Mouse (Mus musculus): ENCODE results near the gene Gm44502.
A peak's percentile ranks its signal among the peaks of the same experiment; 100 is the strongest.
"Not testable (repeated sequence)": the region's sequence is repeated elsewhere in the genome, so short reads cannot be mapped to it uniquely, and the experiment has no call there.

Gene Gm44502

DNA sequence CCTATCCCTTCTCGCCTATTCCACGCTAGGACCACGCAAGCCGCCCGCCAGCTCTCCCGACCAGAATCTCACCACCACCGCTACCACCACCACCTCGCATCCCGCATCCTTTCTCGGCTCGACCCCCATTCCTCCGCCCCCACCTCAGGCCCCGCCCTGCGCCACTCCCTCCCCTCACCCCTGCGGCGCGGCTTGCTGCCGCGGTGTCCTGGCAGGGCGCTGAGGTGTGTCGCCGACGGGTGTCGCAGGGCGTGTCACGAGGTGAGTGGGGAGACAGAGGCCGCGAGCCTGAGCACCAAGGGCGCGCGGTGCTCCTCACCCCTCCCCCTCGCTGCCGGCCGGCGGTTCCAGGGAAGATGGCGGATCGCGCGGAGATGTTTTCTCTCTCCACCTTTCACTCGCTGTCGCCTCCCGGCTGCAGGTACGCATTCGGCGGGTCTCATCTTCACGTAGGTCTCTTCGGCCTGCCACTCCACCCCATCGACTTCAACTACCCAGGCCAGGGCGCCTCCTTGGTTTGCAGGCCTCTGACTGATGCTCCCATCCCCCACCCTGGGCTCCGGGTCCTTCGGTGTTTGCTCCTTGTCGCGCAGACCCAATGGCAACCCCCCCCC, 24.5 kb upstream of the Gm44502 start, which contains the start of gene Mapk8ip2:
TSS of gene Mapk8ip2 (plus strand) at position 49 of the 614 bp plus-strand sequence.
- no peak for DNase-seq (ENCODE audit: low spot score)

DNA sequence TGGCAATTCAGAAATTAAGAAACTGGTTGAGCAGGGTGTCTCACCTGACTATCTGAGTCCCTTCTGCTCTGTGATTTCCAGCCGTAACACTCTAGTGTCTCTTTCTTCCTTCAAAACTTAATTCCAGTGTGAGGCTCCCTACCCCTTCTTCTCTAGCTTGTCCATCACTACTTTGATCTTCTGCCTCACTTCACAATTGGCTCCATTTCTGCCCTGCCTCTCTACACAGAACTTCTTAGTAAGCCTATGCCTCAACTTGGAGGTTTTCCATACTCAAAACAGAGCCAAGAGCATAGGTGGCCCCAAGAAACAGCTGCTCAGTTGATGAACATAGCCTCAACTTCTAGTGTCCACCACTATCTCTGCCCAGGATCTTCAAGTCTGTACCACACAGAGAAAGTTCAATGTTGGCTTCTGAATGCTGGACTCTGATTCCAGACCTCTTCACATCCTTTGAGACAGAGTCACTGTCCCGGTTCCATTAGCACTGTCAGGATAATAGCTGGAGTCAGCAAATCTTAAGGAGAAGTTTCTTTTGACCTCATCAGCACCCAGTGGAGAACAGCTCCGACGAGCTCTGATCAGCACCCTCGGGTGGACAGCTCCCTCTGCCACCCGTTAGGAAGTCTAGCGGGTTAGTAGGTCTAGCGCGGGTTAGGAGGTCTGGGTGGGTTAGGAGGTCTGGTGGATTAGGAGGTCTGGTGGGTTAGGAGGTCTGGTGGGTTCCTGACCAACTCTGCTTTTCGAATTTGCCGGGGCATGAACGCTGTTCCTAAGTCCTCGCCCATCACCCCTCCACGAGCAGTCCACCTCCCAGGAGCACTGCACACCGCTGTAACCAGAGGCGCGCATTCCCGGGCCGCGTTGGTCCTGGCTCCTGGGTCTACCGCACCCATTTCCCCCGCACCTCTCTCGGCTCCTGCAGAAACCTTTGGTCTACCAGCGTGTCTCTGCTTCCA, 23.7 kb upstream of the Gm44502 start:
- peak; percentile 62 for DNase-seq (ENCODE audit: low spot score)

DNA sequence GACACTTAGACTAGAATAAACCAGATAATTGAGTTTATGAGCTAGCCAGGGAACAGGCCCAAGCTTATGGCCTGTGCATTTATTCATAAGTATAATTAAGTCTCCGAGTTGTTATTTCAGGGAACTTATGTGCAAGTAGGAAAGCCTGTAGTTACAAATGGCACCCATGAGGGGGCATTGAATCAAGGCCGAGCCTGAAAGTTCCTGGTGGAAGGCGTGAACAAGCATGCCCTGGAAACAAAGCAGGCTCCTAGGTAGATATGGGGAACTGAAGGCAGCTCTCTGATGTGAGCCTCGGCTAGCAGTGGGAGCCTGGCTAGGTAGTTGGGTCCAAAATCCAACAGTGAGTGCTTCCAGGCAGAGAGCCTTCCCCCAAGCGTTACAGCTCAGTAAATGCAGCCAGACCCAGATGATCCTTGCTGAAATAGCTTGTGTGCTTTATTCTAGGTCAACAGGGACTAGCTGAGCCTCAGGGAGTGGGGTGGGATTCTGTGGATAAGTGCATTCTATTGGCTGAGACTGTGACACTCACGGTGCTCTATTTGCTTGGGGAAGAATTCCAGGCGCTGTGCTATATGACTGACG, 13.1 kb upstream of the Gm44502 start:
- DNase-seq (ENCODE audit: low spot score), result no peak

DNA sequence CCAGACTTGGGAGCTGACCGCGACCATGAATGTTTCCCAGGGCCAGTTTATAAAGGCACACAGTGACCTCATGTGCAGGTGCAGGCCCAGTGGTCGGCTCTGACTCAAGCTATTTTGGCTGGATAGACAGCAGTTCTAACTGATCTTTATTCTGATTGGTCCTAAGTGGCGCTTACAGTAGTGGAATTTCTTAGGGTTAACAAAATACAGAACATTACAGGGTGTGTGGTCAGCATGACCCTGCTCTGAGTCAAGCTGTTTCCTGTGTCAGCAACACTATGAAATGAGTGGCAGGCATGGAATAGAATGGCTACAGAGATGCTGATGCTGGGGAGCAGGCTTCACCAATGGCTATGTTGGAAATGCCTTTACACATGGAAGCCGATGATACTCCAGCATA, 6.4 kb upstream of the Gm44502 start:
- no peak for DNase-seq (ENCODE audit: low spot score)

DNA sequence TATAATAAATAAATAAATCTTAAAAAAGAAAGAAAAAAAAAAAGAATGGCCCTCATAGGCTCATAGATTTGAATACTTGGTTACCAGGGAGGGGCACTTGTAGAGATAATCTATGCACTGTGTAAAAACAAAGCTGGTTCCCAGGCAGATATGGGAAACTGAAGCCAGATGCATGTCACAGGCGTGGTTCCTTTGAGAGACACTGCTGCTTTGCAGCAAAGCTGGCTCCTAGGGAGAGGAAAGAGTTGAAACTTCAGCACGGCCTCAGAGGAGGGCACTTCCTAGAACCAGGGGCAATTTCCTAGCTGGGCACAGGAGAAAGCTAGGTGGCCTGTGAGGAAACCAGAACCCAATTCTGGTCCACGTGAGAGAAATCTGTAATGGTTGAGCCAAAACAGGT, 4.6 kb upstream of the Gm44502 start:
- no peak for DNase-seq (ENCODE audit: low spot score)

DNA sequence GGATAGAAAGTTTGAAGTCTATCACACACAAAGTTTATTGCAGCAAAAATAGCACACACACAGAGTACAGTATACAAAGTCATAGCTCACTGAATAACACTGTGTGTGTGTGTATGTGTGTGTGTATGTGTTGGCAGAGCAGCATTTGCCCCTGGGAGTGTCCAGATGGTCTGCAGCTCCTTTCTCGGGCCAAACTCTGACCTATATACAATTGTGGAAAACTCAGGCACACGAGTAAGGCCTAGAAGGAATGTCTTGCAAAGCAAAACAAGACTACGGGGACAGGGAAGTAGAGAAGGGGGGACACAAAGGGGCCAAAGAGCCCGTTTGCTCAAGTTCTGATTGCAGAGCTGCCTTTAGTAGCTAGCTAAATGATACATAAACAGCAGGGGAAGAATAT, 3.5 kb upstream of the Gm44502 start:
- DNase-seq (ENCODE audit: low spot score), result no peak

DNA sequence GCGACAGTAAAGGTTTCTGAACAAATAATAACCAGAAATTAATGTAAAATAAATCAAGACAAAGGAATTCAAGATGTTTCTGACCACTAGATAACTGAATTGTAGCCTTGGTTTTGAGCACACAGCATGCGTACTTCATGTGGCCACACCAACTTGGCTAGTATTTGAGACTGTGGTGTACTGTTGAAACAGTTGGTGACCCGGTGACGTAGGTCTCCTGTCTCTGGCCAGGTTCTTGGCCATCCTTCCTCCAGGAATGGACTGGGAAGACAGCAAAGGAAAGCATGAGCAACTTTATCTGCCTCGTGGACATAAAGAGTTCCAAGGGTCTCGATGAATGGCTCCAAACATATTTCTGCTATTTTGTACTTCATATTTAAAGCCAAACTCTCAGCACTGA, 2.3 kb upstream of the Gm44502 start:
- no peak for DNase-seq (ENCODE audit: low spot score)

DNA sequence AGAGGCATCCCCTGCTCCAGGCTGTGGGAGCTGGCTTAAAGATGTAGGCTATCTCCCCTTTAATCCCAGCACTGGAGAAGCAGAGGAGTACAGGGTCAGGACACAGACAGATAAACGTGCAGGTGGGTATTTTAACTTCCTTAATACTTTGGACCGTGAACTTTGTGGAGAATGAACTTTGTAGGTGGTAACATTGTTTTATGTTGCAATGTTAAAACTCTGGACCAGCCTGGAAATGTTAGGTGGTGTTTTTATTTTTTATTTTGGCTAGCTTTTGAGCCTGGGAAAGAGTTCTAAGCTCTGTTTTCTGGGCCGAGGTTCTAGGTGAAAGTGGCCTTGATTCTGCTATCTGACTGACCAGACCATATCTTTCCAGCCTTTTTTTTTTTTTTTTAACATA, 1.8 kb upstream of the Gm44502 start:
- no peak for DNase-seq (ENCODE audit: low spot score)

DNA sequence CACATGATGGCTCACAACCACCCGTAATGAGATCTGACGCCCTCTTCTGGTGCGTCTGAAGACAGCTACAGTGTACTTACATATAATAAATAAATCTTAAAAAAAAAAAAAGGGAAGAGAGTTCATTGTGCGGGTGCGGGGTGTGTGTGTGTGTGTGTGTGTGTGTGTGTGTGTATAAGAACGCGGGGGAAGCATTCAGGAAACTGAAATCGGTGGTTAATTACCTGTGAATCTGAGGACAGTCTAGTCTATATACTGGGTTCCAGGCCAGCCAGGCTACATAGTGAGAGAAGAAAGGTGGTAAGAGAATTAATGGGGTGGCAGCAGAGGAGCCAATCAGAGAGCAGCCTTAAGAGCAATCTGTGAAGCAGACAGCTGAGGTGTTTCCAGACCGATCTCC, 1.3 kb upstream of the Gm44502 start:
- DNase-seq (ENCODE audit: low spot score), result not testable (repeated sequence)

DNA sequence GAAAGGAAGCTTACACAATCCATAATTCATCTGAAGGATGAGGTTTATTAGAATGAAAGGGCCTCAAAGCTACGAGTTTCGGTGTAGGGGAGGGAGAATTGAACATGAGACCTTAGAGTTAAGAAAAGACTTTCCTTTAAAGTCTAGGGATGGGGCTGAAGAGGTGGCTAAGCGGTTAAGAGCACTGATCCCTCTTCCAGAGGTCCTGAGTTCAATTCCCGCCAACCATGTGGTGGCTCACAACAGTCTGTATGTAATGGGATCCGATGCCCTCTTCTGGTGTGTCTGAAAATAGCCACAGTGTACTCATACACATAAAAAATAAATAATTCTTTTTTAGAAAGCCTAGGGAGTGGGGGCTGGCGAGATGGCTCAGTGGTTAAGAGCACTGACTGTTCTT, 845 bp upstream of the Gm44502 start:
- DNase-seq (ENCODE audit: low spot score), result no peak

DNA sequence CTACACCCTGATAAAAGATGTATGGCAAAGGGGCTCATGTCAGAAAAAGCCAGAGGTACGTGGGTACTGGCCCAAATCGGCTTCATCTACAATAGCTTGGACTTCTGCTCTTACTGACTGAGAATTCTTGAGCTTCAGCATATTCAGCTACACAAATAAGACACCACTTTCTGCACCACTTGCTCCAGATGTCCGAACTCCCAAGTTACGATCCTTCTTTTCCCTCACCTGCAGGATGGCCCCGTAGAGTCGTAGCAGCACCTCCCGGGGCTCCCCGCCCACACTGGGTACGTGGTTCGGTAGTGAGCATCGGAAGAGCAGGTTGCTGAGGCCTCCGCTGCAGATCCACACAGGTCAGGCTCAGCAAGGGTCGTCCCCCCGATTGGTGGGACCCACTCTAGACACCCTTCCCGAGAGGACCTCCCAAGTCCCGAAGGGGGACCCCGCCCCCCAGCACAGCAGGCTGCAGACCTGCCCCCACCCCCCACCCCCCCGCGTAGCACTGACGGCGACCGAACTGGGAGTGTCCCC, 610 bp downstream of the Gm44502 start:
- no peak for DNase-seq (ENCODE audit: low spot score)

DNA sequence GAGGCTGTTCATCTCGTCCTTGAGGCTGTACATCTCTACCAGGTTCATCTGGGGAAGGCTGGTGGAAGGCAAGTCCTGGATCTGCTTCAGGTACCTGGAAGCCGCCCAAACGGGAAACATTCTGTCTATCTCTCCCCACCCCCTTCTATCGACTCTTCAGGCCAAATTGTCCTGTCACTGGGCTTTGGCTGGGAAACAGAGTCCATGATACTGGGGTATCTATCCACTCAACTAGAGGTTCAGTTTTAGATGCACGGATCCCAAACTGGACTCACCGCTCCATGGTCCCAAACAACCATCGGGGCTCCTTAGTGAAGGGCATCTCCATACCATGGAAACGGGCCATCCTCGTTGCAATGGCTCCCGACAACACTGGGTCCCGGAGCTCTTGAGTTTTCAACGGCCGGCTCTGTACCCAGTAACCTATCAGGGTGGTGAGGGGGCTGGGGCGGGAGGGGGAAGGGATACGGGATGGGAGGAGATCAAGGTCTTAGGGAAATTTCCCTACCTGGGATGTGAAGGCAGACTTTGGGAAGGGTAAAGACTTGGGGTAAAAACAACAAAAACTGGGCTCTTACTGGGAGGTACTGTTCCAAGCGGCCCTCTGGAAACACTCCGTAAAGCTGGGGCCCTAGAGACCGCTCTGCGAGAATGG, 1.2 kb downstream of the Gm44502 start:
- DNase-seq (ENCODE audit: low spot score), result no peak

DNA sequence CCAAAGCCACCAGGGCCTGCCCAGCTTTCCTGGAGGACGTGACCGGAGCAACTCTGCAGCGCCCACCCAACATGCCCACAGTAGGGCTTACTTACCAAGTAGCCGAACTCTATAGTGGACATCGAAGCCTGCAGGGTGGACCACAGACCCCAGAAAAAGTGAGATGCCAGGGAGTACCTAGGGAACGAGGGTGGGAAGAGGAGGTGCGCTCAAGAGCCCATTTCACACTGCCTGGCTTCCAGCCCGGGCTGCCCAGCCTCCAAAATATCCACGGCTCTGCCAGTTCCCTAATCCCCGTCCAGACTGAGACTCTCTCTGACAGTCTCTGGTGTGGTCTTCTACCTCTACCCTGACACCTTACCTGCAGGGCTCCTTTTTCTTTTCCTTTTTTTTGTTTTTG, 2.8 kb downstream of the Gm44502 start:
- no peak for DNase-seq (ENCODE audit: low spot score)

DNA sequence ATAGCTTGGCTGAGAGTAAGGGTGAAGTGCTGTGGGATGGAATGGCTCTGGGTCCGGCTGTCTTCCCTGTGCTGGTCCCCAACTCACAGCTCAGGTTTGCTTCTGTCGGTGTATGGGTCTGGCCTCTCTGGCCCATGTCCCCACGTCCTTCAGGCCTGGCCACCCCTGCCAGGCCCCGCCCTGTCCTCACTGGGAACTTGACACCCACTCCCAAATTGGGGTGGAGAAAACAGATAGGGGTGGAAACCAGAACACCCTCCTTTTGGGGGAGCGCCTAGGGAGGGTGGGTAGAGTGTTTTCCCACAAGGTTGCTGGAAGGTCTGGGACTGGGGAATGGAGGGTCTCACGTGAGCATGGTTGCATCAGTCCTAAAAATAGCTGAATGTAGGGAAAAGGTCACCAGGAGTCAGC, 3.8 kb downstream of the Gm44502 start, which contains the start of gene Cpt1b:
TSS of gene Cpt1b (minus strand) at position 153 of the 411 bp plus-strand sequence.
- DNase-seq (ENCODE audit: low spot score), result no peak

DNA sequence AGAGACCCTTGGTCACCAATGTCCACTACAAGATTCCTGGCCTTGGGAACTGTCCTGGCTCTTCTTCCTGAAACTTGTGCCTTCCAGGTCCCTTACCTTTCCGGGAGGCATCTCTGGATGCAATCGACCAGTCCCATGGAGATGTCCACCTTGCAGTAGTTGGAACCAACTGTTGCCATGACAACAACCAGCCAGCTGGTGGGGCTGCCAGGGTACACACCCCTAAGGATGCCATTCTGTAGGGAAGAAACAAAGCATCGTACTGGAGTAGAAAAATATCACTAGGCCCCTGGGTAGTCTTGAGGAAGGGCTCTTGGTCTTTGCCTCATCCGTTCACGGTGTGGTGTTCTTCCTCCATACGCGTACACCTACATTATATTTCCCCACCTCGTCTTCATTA, 4.9 kb downstream of the Gm44502 start:
- DNase-seq (ENCODE audit: low spot score), result no peak

DNA sequence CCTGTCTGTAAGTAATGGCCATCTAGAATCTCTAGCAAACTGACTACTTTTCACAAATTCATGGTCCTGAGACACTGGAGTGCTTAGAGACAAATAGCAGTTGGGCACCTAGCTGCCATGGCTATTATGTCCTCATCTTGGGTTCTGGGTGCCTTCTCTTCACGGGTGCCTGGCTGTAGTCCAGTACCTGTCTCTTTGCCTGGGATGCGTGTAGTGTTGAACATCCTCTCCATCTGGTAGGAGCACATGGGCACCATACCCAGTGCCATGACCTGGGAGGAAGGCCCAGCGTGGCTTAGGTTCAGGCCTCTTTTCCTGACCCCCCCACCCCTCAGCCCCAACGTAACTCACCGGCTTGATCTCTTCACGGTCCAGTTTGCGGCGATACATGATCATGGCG, 7.6 kb downstream of the Gm44502 start:
- DNase-seq (ENCODE audit: low spot score), result no peak

DNA sequence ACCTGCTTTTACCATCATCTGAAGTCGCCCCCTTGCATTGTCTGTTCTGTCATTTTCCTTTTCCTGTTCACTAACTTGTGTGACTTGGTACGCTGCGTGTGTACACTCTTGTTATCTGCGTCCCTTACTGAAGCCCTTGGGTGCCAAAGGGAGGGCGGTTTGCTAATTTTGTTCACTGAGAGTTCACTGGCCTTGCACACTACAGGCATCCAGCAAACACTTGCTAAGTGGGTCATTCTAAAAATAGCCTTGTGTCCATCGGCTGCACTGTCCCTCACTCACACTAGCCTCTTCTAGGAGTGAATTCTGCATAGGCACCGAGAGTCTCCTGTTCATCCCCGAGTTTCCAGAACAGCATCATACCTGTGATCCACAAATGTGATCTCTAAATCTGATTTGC, 14.2 kb downstream of the Gm44502 start:
- DNase-seq (ENCODE audit: low spot score), result no peak

DNA sequence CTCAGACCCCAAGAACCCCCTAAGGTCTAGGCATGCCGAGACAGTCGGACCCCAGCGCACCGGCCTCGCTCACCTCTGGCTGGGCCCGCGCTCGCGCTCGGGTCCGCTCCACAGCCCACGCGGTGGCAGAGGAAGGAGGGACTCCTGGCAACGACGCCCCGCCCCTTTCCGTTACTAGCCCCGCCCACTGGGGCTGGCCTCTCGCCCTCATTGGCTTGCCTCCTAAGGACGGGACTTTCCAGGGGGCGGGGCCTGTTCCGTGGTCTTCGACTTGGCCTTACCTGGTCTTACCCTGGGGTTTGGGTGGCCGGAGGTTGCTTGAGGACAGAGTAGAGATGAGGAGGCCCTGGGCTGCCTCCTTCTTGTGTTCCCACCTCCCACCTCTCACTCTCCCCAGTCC, 19.4 kb downstream of the Gm44502 start, which contains the start of gene Syce3:
TSS of gene Syce3 (minus strand) at position 386 of the 400 bp plus-strand sequence.
- no peak for DNase-seq (ENCODE audit: low spot score)

DNA sequence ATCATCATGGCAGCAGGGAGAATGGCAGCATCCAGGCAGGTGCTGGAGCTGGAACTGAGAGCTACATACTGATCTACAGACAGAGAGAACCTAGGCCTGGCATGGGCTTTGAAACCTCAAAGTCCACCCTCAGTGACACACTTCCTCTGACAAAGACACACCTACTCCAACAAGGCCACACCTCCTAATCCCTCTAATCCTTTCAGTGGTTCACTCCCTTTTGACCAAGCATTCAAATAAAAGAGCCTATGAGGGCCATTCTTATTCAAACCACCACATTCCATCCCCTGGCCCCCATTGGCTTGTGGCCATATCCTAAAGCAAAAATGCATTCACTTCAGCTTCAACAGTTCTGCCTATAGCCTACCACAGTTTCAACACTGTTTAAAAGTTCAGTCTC, 22.8 kb downstream of the Gm44502 start:
- no peak for DNase-seq (ENCODE audit: low spot score)

DNA sequence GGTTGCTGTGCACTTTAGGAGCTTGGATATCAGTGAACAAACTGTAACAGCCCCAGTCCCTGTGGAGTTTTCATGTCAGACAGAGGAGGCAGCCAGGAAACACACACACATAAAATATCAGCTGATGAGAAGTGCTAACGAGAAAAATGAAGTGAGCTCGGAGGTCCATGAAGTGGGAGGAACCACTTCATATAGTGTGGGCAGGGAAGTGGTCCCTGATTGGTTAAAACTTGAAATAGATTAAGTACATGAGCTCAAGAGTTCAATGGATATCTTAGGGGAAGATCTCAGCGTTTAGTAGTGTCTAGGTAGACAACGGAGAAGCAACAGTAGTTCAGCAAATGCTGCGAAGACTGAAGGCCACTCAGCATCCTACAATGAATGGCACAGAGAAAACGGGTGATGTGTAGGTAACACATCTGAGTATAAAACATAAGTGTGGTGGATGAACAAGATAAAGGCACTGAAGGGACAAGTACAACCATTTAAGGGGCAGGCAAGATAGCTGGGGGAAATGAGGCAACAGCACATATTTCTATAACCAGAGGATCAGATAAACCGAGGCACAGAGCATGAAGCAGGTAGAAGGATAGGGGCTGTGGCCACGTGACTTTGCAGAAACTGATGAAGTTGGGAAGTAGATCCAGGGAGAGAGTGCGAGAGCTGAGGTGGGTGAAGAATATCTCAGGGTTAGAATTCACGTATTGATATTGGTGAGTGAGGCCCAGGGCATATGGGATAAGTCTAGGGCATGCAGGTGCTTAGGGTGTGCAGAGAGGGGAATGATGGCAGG, 24.5 kb downstream of the Gm44502 start:
- no peak for DNase-seq (ENCODE audit: low spot score)

DNA sequence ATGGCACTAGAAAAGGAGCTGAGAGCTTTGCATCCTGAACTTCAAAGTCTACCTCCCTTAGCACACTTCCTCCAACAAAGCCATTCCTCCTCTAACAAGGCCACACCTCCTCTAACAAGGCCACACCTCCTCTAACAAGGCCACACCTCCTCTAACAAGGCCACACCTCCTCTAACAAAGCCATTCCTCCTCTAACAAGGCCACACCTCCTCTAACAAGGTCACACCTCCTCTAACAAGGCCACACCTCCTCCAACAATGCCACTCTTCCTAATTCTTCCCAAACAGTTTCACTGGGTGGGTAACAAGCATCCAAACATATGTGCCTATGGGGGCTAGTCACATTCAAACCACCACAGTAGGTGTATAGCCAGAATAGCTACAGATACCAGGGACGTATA, 27.0 kb downstream of the Gm44502 start:
- no peak for DNase-seq (ENCODE audit: low spot score)

Data from ovary, postnatal 10 days (tissue).